Mouse (Mus musculus) gastrocnemius, adult 2 months (tissue): Measurements from ENCODE around the gene Slc27a1. TPM values are rescaled to one million over a fixed set of nuclear protein-coding genes. Genes with fewer than 3 reads are reported as not detected.

Experiments
- DNase-seq: peaks from one replicate; pipeline ENCODE4 v3.0.0; 2022
- H3K27ac ChIP-seq: fragments of 200-600 bp; 2 replicates; pipeline ENCODE4 v1.8.1; 2022; ENCODE audit warnings: mild to moderate bottlenecking
- H3K4me3 ChIP-seq: fragments of 200-600 bp; 2 replicates; pipeline ENCODE4 v1.8.1; 2022; ENCODE audit warnings: mild to moderate bottlenecking, moderate library complexity
- CTCF ChIP-seq: fragments of 200-600 bp; IDR thresholded peaks from 2 replicates; pipeline ENCODE4 v1.8.1; 2022; ENCODE audit warnings: antibody characterized with exemption, mild to moderate bottlenecking, moderate library complexity
- intact Hi-C: fragments of 180-260 bp; cut with DNase I; formaldehyde crosslinking; loops from one replicate; pipeline ENCODE4 v1.15.1; 2025
- total RNA-seq, 2 experiments: library from RNA; stranded (reverse); gene quantifications; 2 replicates each; pipeline ENCODE4 v1.2.3; 2021

Slc27a1 gene
- total RNA-seq, 2 experiments from 2014 or later = 57.2 to 116 TPM

GRCm38 (mm10) chr8:71593556-71594323, 25.1 kb downstream of the Slc27a1 start:
- Histone ChIP-seq H3K4me3 (no peak overlapping the region), H3K27ac (peak overlapping the region; percentile 98)
- no peak for DNase-seq
- intact Hi-C loops = loop anchor here (2.0 kb wide), 1 partner anchor 35 kb away; no protein-coding TSS in a partner anchor
- TF ChIP-seq CTCF = no peak

GRCm38 (mm10) chr8:71594324-71594722, 25.6 kb downstream of the Slc27a1 start:
- intact Hi-C loops = no loop called here
- no peak for TF ChIP-seq CTCF
- Histone ChIP-seq H3K4me3 (no peak overlapping the region), H3K27ac (no peak overlapping the region)
- DNase-seq = no peak

- no peak for TF ChIP-seq CTCF
- no peak overlapping the region; the same call in 1 of the 2 replicates for H3K27ac ChIP-seq
- intact Hi-C loops = loop anchor here (1.0 to 5.0 kb wide), 2 partner anchors 35 to 66 kb away; no protein-coding TSS in a partner anchor
- H3K4me3 ChIP-seq = no peak overlapping the region; the same call in 1 of the 2 replicates
- DNase-seq = peak; percentile 93
Measured at GRCm38 (mm10) chr8:71595862-71596261, 27.2 kb downstream of the Slc27a1 start.

GRCm38 (mm10) chr8:71596384-71596783, 27.7 kb downstream of the Slc27a1 start:
- no peak for TF ChIP-seq CTCF
- intact Hi-C loops = loop anchor here (1.0 to 5.0 kb wide), 2 partner anchors 35 to 66 kb away; no protein-coding TSS in a partner anchor
- DNase-seq = no peak
- Histone ChIP-seq H3K27ac (no peak overlapping the region; the same call in 1 of the 2 replicates), H3K4me3 (no peak overlapping the region)

- H3K27ac ChIP-seq = no peak overlapping the region
- no peak overlapping the region for H3K4me3 ChIP-seq
- no peak for DNase-seq
- TF ChIP-seq CTCF = no peak
- intact Hi-C loops = loop anchor here (1.0 to 5.0 kb wide), 2 partner anchors 35 to 66 kb away; no protein-coding TSS in a partner anchor
Measured at GRCm38 (mm10) chr8:71596798-71597197, 28.1 kb downstream of the Slc27a1 start.

GRCm38 (mm10) chr8:71597451-71597850, 28.8 kb downstream of the Slc27a1 start, which contains the start of gene Fam129c:
Fam129c (plus strand) TSS chr8:71597648.
- intact Hi-C loops = loop anchor here (5.0 kb wide), 1 partner anchor 65 kb away; no protein-coding TSS in a partner anchor
- no peak for DNase-seq
- Histone ChIP-seq H3K4me3 (no peak within 1 kb of the TSS), H3K27ac (no peak within 1 kb of the TSS)
- no peak for TF ChIP-seq CTCF

GRCm38 (mm10) chr8:71598375-71598774, 29.7 kb downstream of the Slc27a1 start:
- Histone ChIP-seq H3K27ac (no peak overlapping the region), H3K4me3 (no peak overlapping the region)
- intact Hi-C loops = loop anchor here (5.0 kb wide), 1 partner anchor 64 kb away; no protein-coding TSS in a partner anchor
- no peak for DNase-seq
- TF ChIP-seq CTCF = no peak

- Histone ChIP-seq H3K27ac (no peak overlapping the region), H3K4me3 (no peak overlapping the region)
- no peak for DNase-seq
- no peak for TF ChIP-seq CTCF
- intact Hi-C loops = loop anchor here (5.0 kb wide), 1 partner anchor 63 kb away; no protein-coding TSS in a partner anchor
Measured at GRCm38 (mm10) chr8:71598841-71599240, 30.2 kb downstream of the Slc27a1 start.

- no peak for TF ChIP-seq CTCF
- intact Hi-C loops = no loop called here
- no peak for DNase-seq
Measured at GRCm38 (mm10) chr8:71601939-71602665, 33.4 kb downstream of the Slc27a1 start.

GRCm38 (mm10) chr8:71602666-71603334, 34.1 kb downstream of the Slc27a1 start:
- H3K27ac ChIP-seq = peak overlapping the region; percentile 58; the same call in 1 of the 2 replicates
- intact Hi-C loops = no loop called here
- TF ChIP-seq CTCF = no peak
- DNase-seq = peak; percentile 84
- H3K4me3 ChIP-seq = peak overlapping the region; percentile 65

More at GRCm38 (mm10) chr8:71601939-71602665, 33.4 kb downstream of the Slc27a1 start:
- Histone ChIP-seq H3K4me3 (peak overlapping the region; percentile 65), H3K27ac (no peak overlapping the region; the same call in 1 of the 2 replicates)

- no peak overlapping the region for H3K27ac ChIP-seq
- H3K4me3 ChIP-seq = no peak overlapping the region
- no peak for TF ChIP-seq CTCF
- intact Hi-C loops = no loop called here
- no peak for DNase-seq
Measured at GRCm38 (mm10) chr8:71604021-71604420, 35.3 kb downstream of the Slc27a1 start.
